Mouse (Mus musculus) forebrain, postnatal 0 days (tissue): ENCODE results near the gene Klf12. TPM values are rescaled to one million over a fixed set of nuclear protein-coding genes. Genes with fewer than 3 reads are reported as not detected.

Source experiments
- ATAC-seq: fragments of 200-750 bp; cut with Nextera tagmentation; 2 replicates; pipeline ENCODE4 v1.8.0; 2017; ENCODE audit warnings: mild to moderate bottlenecking, moderate library complexity
- DNase-seq: peaks from one replicate; pipeline ENCODE4 v3.0.0-alpha.2; 2015
- H3K27ac ChIP-seq: fragments of 300-500 bp; sonication (generic); 2 replicates; pipeline ENCODE4 v1.5.1; 2014; ENCODE audit warnings: low read depth, mild to moderate bottlenecking, antibody characterized with exemption, low read length, moderate library complexity, mixed read lengths
- H3K27me3 ChIP-seq: fragments of 300-500 bp; sonication (generic); 2 replicates; pipeline ENCODE4 v1.6.1; 2014; ENCODE audit warnings: mild to moderate bottlenecking, low read length, mixed read lengths; ENCODE audit not compliant: insufficient read depth
- H3K36me3 ChIP-seq: fragments of 300-500 bp; sonication (generic); 2 replicates; pipeline ENCODE4 v1.6.1; 2014; ENCODE audit warnings: mild to moderate bottlenecking, moderate library complexity; ENCODE audit not compliant: insufficient read depth
- H3K4me1 ChIP-seq: fragments of 300-500 bp; sonication (generic); 2 replicates; pipeline ENCODE4 v1.6.1; 2014; ENCODE audit warnings: antibody characterized with exemption; ENCODE audit not compliant: insufficient read depth
- H3K4me2 ChIP-seq: fragments of 300-500 bp; sonication (generic); 2 replicates; pipeline ENCODE4 v1.6.1; 2014; ENCODE audit warnings: low read depth, mild to moderate bottlenecking, moderate library complexity
- H3K4me3 ChIP-seq: fragments of 300-500 bp; sonication (generic); 2 replicates; pipeline ENCODE4 v1.5.1; 2014; ENCODE audit warnings: low read depth, low read length, mixed read lengths
- H3K9ac ChIP-seq: fragments of 300-500 bp; sonication (generic); 2 replicates; pipeline ENCODE4 v1.6.1; 2014; ENCODE audit warnings: mild to moderate bottlenecking
- H3K9me3 ChIP-seq: fragments of 300-500 bp; sonication (generic); 2 replicates; pipeline ENCODE4 v1.6.1; 2016; ENCODE audit warnings: low read length
- CTCF ChIP-seq: sonication (generic); IDR thresholded peaks from 2 replicates; pipeline ENCODE4 v1.5.1; 2016; ENCODE audit warnings: antibody characterized with exemption, control low read depth, low read depth
- WGBS: fragments of 180-500 bp; shearing (Covaris S2); extraction: QIAGEN DNeasy Blood & Tissue Kit; methylation state at CpG from one replicate; pipeline ENCODE4 v1.1.7; 2014; 5-methylcytosine and 5-hydroxymethylcytosine counted together
- polyA plus RNA-seq: library from polyadenylated mRNA; unstranded; fragments of >200 nt; fragmentation: Nextera tagmentation; extraction: Ambion mirVana; gene quantifications from 2 replicates; pipeline ENCODE4 v1.2.1, GENCODE M21; 2015
- total RNA-seq: library from RNA; depleted of rRNA; stranded (reverse); fragments of >200 nt; gene quantifications from 2 replicates; pipeline ENCODE4 v1.2.3, GENCODE M21; 2014

Gene Klf12
- total and polyA plus RNA-seq, 2 experiments from 2014 or later: 24.4 to 47.9 TPM

GRCm38 (mm10) chr14:100079620-100080019 is 204.9 kb downstream of the Klf12 start:
- ATAC-seq (no peak), DNase-seq (no peak)
- Histone ChIP-seq H3K27me3 (no peaks in the 10 kb centered on the region), H3K4me2 (no peak overlapping the region), H3K4me1 (no peaks in the 10 kb centered on the region), H3K4me3 (no peak overlapping the region), H3K36me3 (no peaks in the 10 kb centered on the region), H3K9me3 (no peaks in the 10 kb centered on the region), H3K27ac (no peak overlapping the region), H3K9ac (no peak overlapping the region)
- no peak for TF ChIP-seq CTCF
- 72% methylated on average over 4 of the region's 4 CpGs for WGBS

- 84% methylated on average over 12 of the region's 12 CpGs for WGBS
- Histone ChIP-seq H3K4me2 (no peak overlapping the region), H3K9ac (no peak overlapping the region), H3K4me1 (no peaks in the 10 kb centered on the region), H3K27me3 (no peaks in the 10 kb centered on the region), H3K4me3 (no peak overlapping the region), H3K36me3 (no peaks in the 10 kb centered on the region), H3K27ac (no peak overlapping the region), H3K9me3 (no peaks in the 10 kb centered on the region)
- no peak for TF ChIP-seq CTCF
- no peak for ATAC-seq
- DNase-seq: no peak
Measured at GRCm38 (mm10) chr14:100072431-100073195, 211.9 kb downstream of the Klf12 start.

GRCm38 (mm10) chr14:100069543-100070090 is 214.9 kb downstream of the Klf12 start:
- 38% methylated on average over 2 of the region's 2 CpGs for WGBS

GRCm38 (mm10) chr14:100068715-100069114 is 215.8 kb downstream of the Klf12 start:
- H3K4me2 ChIP-seq: no peak overlapping the region
- no peaks in the 10 kb centered on the region for H3K27me3 ChIP-seq
- DNase-seq: no peak
- H3K4me3 ChIP-seq: no peak overlapping the region
- no peaks in the 10 kb centered on the region for H3K4me1 ChIP-seq
- no peak overlapping the region for H3K9ac ChIP-seq
- H3K27ac ChIP-seq: no peak overlapping the region
- no peaks in the 10 kb centered on the region for H3K36me3 ChIP-seq
- TF ChIP-seq CTCF: no peak
- WGBS: 32% methylated on average over 5 of the region's 5 CpGs
- no peak for ATAC-seq
- no peaks in the 10 kb centered on the region for H3K9me3 ChIP-seq

More at GRCm38 (mm10) chr14:100069543-100070090, 214.9 kb downstream of the Klf12 start:
- H3K9ac ChIP-seq: no peak overlapping the region
- DNase-seq (no peak), ATAC-seq (no peak)
- H3K27ac ChIP-seq: no peak overlapping the region
- no peaks in the 10 kb centered on the region for H3K9me3 ChIP-seq
- H3K4me3 ChIP-seq: no peak overlapping the region
- no peaks in the 10 kb centered on the region for H3K27me3 ChIP-seq
- H3K36me3 ChIP-seq: no peaks in the 10 kb centered on the region
- TF ChIP-seq CTCF: no peak
- no peak overlapping the region for H3K4me2 ChIP-seq
- H3K4me1 ChIP-seq: no peaks in the 10 kb centered on the region

- TF ChIP-seq CTCF: no peak
- ATAC-seq (no peak), DNase-seq (no peak)
- Histone ChIP-seq H3K9ac (no peak overlapping the region), H3K36me3 (no peaks in the 10 kb centered on the region), H3K27ac (no peak overlapping the region), H3K9me3 (no peaks in the 10 kb centered on the region), H3K27me3 (no peaks in the 10 kb centered on the region), H3K4me2 (no peak overlapping the region), H3K4me3 (no peak overlapping the region), H3K4me1 (no peaks in the 10 kb centered on the region)
- 97% methylated on average over 1 of the region's 1 CpGs for WGBS
Measured at GRCm38 (mm10) chr14:100062516-100062915, 222.0 kb downstream of the Klf12 start.

- Histone ChIP-seq H3K36me3 (no peaks in the 10 kb centered on the region), H3K4me1 (no peaks in the 10 kb centered on the region), H3K4me2 (no peak overlapping the region), H3K9ac (no peak overlapping the region), H3K27me3 (no peaks in the 10 kb centered on the region), H3K9me3 (no peaks in the 10 kb centered on the region), H3K27ac (no peak overlapping the region), H3K4me3 (no peak overlapping the region)
- DNase-seq: no peak
- WGBS: 70% methylated on average over 2 of the region's 2 CpGs
- ATAC-seq: no peak
- no peak for TF ChIP-seq CTCF
Measured at GRCm38 (mm10) chr14:100054150-100054549, 230.3 kb downstream of the Klf12 start.

GRCm38 (mm10) chr14:100053456-100053855 is 231.0 kb downstream of the Klf12 start:
- Histone ChIP-seq H3K4me3 (no peak overlapping the region), H3K27ac (no peak overlapping the region), H3K36me3 (no peaks in the 10 kb centered on the region), H3K4me1 (no peaks in the 10 kb centered on the region), H3K4me2 (no peak overlapping the region), H3K9ac (no peak overlapping the region), H3K9me3 (no peaks in the 10 kb centered on the region), H3K27me3 (no peaks in the 10 kb centered on the region)
- no peak for ATAC-seq
- TF ChIP-seq CTCF: no peak
- 81% methylated on average over 4 of the region's 4 CpGs for WGBS
- DNase-seq: no peak
